Mouse (Mus musculus): ENCODE measurements at regions not wholly inside any gene's neighbourhood (a gene's known extent, or its start where the extent isn't known, plus 50 kb on each side); places are given as distances from the start of the nearest gene placed in this dataset.

- TF ChIP-seq POLR2A (IDR thresholded peaks at IDR 0.05; ENCODE audit: borderline replicate concordance, control insufficient read depth, low read depth, low read length) (no peak), CTCF (IDR thresholded peaks at IDR 0.05; ENCODE audit: control insufficient read depth, insufficient read depth, low read length) (no peak)
These were observed 99.0 kb upstream of the Sdk2 start for GRCm38 (mm10) chr11:114165656-114166362.
